Mouse (Mus musculus) ES-Bruce4 (cell line): ENCODE results near the gene Arf4. TPM values are rescaled to one million over a fixed set of nuclear protein-coding genes. Genes with fewer than 3 reads are reported as not detected.
A peak's percentile ranks its signal among the peaks of the same experiment; 100 is the strongest.

Experiments
- H3K27ac ChIP-seq: 2 replicates; pipeline ENCODE4 v1.5.1; 2012; ENCODE audit warnings: low read length, inconsistent platforms; ENCODE audit not compliant: insufficient read depth
- H3K27me3 ChIP-seq: 2 replicates; pipeline ENCODE4 v1.6.1; 2012; ENCODE audit warnings: mild to moderate bottlenecking, low read length, inconsistent platforms; ENCODE audit not compliant: control insufficient read depth, poor library complexity, insufficient read depth, severe bottlenecking
- H3K36me3 ChIP-seq: 2 replicates; pipeline ENCODE4 v1.6.1; 2012; ENCODE audit warnings: inconsistent platforms, mild to moderate bottlenecking, low read length, moderate library complexity; ENCODE audit not compliant: control insufficient read depth, poor library complexity, insufficient read depth, severe bottlenecking
- H3K4me1 ChIP-seq: one replicate; pipeline ENCODE4 v1.8.1; 2011; ENCODE audit warnings: low read length; ENCODE audit not compliant: control insufficient read depth, insufficient read depth
- H3K4me3 ChIP-seq: 2 replicates; pipeline ENCODE4 v1.5.1; 2011; ENCODE audit warnings: low read depth, mild to moderate bottlenecking, low read length
- H3K9ac ChIP-seq: 2 replicates; pipeline ENCODE4 v1.6.1; 2012; ENCODE audit warnings: low read depth, mild to moderate bottlenecking, inconsistent platforms; ENCODE audit not compliant: poor library complexity, severe bottlenecking
- H3K9me3 ChIP-seq: replicated peaks from 2 replicates; pipeline ENCODE4 v1.6.1; 2012; ENCODE audit warnings: mild to moderate bottlenecking, low read length, inconsistent platforms; ENCODE audit not compliant: control insufficient read depth, poor library complexity, insufficient read depth, severe bottlenecking
- CTCF ChIP-seq: IDR thresholded peaks from one replicate; pipeline ENCODE4 v1.8.1; 2011; ENCODE audit warnings: low read depth, low read length
- EP300 ChIP-seq: IDR thresholded peaks from 2 replicates; pipeline ENCODE4 v1.6.1; 2011; ENCODE audit warnings: low read depth, low read length; ENCODE audit not compliant: insufficient read depth
- POLR2A ChIP-seq: IDR thresholded peaks from one replicate; pipeline ENCODE4 v1.8.1; 2011; ENCODE audit warnings: low read length; ENCODE audit not compliant: insufficient read depth
- polyA plus RNA-seq: library from polyadenylated mRNA; stranded (reverse); fragments of >200 nt; gene quantifications from 2 replicates; pipeline ENCODE4 v1.2.4, GENCODE M21; 2011; ENCODE audit warnings: low read depth; ENCODE audit not compliant: missing spikeins, insufficient read depth, insufficient read length

Gene Arf4
- polyA plus RNA-seq, 1 experiment: 281 TPM

DNA sequence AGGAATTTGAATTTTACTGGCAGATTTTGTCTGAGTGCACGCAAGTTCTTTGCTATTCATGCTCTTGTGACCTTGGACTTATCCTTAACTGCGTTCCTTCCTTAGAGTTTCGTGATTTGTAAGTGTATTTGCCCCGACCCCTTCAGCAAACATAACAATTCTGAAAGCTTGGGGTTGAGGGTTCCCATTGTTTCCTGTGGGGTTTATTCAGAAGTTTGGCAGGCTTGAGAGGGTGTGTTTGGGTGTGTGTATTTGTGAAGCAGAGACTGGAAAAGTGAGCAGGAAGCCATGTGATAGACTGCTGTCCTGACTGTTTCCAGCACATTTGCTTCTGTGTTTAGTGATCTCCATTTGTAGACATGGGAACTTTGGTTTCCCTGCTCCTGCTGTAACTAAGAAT lies 32.5 kb upstream of the Arf4 start:
- H3K4me3 ChIP-seq: no peak overlapping the region
- TF ChIP-seq POLR2A (no peak), EP300 (no peak)
- peaks cover 2% of the 10 kb centered on the region for H3K4me1 ChIP-seq
- no peaks in the 10 kb centered on the region for H3K9me3 ChIP-seq
- peak overlapping the region; percentile 95 for H3K27ac ChIP-seq
- no peaks in the 10 kb centered on the region for H3K27me3 ChIP-seq
- H3K36me3 ChIP-seq: peaks cover 3% of the 10 kb centered on the region; the same call in 1 of the 2 replicates
- H3K9ac ChIP-seq: 0 out of 2 replicates have a peak overlapping the region, but pooled peaks have one; percentile 1

DNA sequence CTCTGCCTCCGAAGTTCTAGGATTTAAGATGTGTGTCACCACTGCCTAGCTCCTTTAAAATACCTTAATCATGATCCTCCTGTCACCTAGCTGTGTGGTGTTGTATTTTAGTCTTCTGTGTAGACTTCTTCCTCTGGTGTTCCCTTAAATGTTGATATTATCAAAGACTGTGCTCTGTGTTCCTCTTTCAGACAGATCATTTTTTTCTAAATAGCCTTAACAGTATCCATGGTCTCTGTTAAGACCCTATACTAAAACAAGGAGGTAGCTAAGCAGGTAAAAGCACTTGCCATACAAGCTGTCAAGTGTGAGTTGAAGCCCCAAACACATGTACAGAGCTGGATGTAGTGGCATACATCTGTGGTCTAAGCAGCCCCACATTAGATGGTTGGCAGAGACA lies 28.2 kb upstream of the Arf4 start:
- H3K9ac ChIP-seq: no peak overlapping the region

GRCm38 (mm10) chr14:26610689-26611088 lies 27.2 kb upstream of the Arf4 start:
- no peak overlapping the region for H3K9ac ChIP-seq
- peaks cover 10% of the 10 kb centered on the region for H3K36me3 ChIP-seq
- no peaks in the 10 kb centered on the region for H3K4me1 ChIP-seq
- no peak overlapping the region for H3K27ac ChIP-seq
- H3K27me3 ChIP-seq: no peaks in the 10 kb centered on the region
- H3K4me3 ChIP-seq: no peak overlapping the region
- no peaks in the 10 kb centered on the region for H3K9me3 ChIP-seq
- TF ChIP-seq EP300 (no peak), POLR2A (no peak), CTCF (no peak)

More for the DNA sequence above, 28.2 kb upstream of the Arf4 start:
- Histone ChIP-seq H3K4me1 (peaks cover 2% of the 10 kb centered on the region), H3K4me3 (no peak overlapping the region), H3K9me3 (no peaks in the 10 kb centered on the region), H3K27ac (no peak overlapping the region), H3K27me3 (no peaks in the 10 kb centered on the region), H3K36me3 (peaks cover 10% of the 10 kb centered on the region)
- no peak for TF ChIP-seq CTCF

GRCm38 (mm10) chr14:26625301-26625700 lies 12.6 kb upstream of the Arf4 start:
- Histone ChIP-seq H3K27me3 (no peaks in the 10 kb centered on the region), H3K4me1 (no peaks in the 10 kb centered on the region), H3K9ac (no peak overlapping the region), H3K9me3 (no peaks in the 10 kb centered on the region), H3K36me3 (peaks cover 14% of the 10 kb centered on the region), H3K27ac (no peak overlapping the region), H3K4me3 (no peak overlapping the region)
- TF ChIP-seq POLR2A (no peak), CTCF (no peak), EP300 (no peak)

- no peaks in the 10 kb centered on the region for H3K27me3 ChIP-seq
- H3K9me3 ChIP-seq: no peaks in the 10 kb centered on the region
- H3K9ac ChIP-seq: no peak overlapping the region
- H3K27ac ChIP-seq: no peak overlapping the region
- no peak overlapping the region for H3K4me3 ChIP-seq
- peaks cover 14% of the 10 kb centered on the region for H3K36me3 ChIP-seq
- no peak for TF ChIP-seq CTCF
- TF ChIP-seq EP300: no peak
- H3K4me1 ChIP-seq: no peaks in the 10 kb centered on the region
Measured at GRCm38 (mm10) chr14:26626605-26627140, 11.2 kb upstream of the Arf4 start.

- Histone ChIP-seq H3K4me3 (peak overlapping the region; percentile 45), H3K27me3 (no peaks in the 10 kb centered on the region), H3K9me3 (no peaks in the 10 kb centered on the region), H3K9ac (peak overlapping the region; percentile 25), H3K4me1 (no peaks in the 10 kb centered on the region), H3K36me3 (no peaks in the 10 kb centered on the region), H3K27ac (peak overlapping the region; percentile 49)
- no peak for TF ChIP-seq CTCF
Measured at GRCm38 (mm10) chr14:26637025-26637850, 636 bp upstream of the Arf4 start.
